In the genomic region with DNA sequence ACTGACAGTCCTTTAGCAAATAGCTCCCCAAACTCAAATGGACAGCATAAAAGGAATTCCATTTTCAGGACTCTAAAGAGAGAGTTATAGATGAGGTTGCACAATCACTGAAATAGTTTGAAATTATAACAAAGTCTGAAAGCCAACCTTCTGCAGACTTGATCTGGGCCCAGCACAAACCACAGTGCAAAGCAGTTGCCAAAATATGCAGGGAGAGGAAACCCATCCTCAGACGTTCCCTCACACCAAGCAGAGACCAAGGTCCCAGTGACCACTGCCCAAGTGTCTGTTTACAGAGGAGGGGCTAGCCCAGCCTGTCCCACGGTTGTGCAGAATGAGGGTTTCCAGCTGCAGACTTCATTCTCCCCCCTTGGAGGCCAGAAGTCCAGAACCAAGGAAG, we compare ENCODE assay signal across 1 mouse cellular context.
TF ChIP-seq lines count a peak whose summit lies in the region.

No protein-coding gene starts in this region.

TF ChIP-seq in myocyte, 11 proteins besides CTCF, POLR2A, EP300 and RAD21 (continued from another document):
- TF ChIP-seq E2F4 (IDR thresholded peaks at IDR 0.05; ENCODE audit: insufficient read depth), result no peak
- no peak for TF ChIP-seq SRF (IDR thresholded peaks at IDR 0.05; ENCODE audit: control insufficient read depth, insufficient read length, low read depth)
TF ChIP-seq in myocyte: peak in this region for 1.
